Mouse (Mus musculus) heart, adult 9 months (tissue): Measurements from ENCODE around the gene Ktn1.
A peak's percentile ranks its signal among the peaks of the same experiment; 100 is the strongest.

ENCODE experiments used
- DNase-seq, 2 experiments: peaks; one replicate each; pipeline ENCODE4 v3.0.0; 2022; ENCODE audit warnings: low spot score in 2 of 2

Ktn1 gene

GRCm38 (mm10) chr14:47664470-47664864, 16.2 kb downstream of the Ktn1 start:
- no peak for DNase-seq

- no peak for DNase-seq
Observed at GRCm38 (mm10) chr14:47665061-47665778, 17.0 kb downstream of the Ktn1 start.

GRCm38 (mm10) chr14:47668096-47668495, 19.8 kb downstream of the Ktn1 start:
- DNase-seq: no peak

DNA sequence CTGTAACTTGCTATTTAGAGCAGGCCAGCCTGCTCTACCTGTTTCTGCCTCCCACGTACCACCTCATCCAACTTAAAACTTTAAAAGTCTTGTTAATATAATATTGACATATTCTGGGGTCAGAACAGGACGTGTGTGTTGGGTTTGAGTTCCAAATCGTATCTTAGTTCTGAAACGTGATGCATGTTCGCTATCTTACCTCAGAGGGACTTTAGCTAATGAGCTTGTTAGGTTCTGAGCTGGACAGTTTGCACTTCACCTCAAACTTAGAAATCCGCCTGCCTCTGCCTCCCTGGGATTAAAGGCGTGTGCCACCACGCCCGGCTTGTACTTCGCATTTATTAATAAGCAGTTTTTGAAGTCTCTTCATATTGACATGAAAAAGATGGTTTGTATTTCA, 34.6 kb downstream of the Ktn1 start:
- DNase-seq: no peak

- DNase-seq: no peak
Observed at GRCm38 (mm10) chr14:47684579-47684978, 36.3 kb downstream of the Ktn1 start.

GRCm38 (mm10) chr14:47699126-47699525, 50.9 kb downstream of the Ktn1 start:
- no peak for DNase-seq

DNA sequence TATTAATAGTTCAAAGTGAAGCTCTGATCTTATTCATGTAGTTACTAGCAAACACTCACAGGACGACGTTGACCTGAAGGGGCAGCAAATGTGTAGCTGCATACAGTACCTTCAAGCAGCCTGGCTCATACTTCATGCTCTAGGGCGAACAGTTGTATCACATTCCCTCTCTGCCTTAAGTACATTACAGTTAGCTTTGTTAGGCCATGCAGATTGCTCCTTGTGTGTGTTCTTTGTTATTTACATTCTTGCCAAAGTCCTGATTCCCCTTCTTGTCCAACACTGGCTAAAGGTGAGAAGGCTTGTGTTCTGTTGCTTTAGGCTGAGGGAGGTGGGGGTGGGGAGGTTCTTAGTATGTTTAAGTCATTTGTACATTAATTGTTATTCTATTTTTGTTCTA, 61.3 kb downstream of the Ktn1 start:
- no peak for DNase-seq

- no peak for DNase-seq
Observed at GRCm38 (mm10) chr14:47715771-47716170, 67.5 kb downstream of the Ktn1 start.

DNA sequence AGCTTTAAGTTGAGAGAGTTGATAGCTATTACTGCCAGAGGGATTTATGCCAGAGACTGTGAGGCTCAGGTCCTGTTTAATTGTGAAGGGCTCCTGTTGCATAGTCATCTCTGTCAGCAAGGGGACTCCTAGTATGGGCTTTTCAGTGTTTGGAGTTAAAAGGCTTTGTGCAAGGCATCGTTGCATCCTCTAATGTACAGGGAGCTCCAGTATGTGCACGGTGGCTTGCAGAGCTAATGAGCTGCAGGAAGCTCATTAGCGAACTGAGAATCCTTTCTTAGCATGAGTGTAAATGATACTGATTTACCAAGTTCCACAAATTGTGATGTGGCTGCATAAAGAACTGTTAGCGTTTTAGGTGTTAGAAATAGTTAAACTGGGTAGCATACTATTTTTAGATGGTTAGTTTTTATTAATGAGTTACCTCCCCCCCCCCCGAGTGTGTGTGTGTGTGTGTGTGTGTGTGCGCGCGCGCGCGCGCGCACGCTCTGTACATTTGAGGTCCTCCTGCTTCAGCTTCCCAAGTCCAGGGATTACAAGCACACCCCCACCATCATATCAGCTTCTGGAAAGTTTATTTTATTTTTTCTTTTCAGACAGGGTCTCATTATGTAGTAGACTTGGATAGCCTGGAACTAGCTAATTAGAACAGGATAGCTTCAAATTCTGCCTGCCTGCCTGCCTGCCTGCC, 69.8 kb downstream of the Ktn1 start:
- no peak for DNase-seq

DNA sequence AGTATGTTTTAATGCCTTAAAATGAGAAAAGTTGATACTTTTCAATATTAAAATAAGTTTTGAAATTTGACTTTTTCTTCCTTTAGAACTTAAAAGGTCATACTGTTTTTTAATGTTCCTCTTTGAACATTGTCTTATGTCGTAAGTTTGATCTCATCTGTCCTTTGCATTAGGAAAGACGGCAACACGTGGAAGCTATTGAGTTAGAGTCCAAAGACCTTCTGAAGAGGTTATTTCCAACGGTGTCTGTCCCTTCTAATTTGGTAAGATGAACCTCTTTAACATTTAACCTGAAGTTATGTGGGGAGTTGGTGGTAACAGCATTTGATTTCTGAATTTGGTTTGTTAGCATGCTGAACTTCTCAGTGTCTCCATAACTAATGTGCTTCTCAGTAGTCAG, 71.8 kb downstream of the Ktn1 start:
- DNase-seq: no peak

GRCm38 (mm10) chr14:47723035-47723434, 74.8 kb downstream of the Ktn1 start:
- DNase-seq: no peak

DNA sequence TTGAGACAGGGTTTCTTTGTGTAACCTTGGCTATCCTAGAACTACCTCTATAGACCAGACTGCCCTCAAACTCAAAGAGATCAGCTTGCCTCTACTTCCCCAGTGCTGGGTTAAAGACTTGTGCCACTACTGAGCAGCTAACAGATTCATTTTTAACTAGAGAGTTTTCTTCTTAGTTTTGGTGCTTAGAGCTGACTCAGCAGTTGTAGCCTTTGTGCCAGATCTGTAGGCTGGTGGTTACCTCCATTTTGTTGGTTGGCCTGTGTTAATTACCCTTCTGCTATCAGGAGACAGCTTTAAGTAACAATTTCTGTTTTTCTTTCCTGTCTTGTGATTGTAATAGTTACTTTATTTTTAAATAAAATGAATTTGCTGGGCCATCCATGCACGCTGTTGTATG, 80.3 kb downstream of the Ktn1 start:
- no peak for DNase-seq

- no peak for DNase-seq
Observed at GRCm38 (mm10) chr14:47735354-47735753, 87.1 kb downstream of the Ktn1 start.

GRCm38 (mm10) chr14:47736471-47736870, 88.2 kb downstream of the Ktn1 start:
- no peak for DNase-seq

DNA sequence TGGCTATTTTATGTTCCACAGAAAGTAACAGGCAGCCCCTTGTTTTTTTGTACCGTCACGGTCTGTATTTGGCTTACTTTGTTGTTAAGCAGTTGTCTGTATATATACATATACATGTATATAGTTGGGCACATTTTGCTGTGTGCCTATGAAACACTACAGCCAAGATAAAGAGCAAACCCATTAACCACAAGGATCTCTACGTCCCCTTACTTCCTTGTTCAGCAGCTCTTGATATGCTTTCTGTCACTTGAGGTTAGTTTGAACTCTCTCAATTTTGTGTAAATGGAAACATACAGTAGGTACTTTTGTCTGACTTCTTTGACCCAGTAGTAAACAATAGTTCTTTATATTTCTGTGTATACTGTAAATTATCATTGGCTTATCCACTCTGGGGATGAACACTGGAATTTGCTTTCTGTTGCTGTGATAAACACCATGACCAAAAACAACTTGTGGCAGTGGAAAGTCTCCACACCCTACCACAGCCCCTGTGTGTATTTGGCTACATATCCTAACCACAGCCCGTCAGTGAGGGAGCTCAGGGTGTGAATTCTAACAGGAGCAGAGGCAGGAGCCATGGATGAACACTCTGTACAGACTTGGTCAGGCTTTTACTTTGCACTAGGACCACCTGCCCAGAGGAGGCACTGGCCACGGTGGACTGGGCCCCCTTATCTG, 92.2 kb downstream of the Ktn1 start:
- no peak for DNase-seq

GRCm38 (mm10) chr14:47741046-47741445, 92.8 kb downstream of the Ktn1 start:
- DNase-seq: no peak

GRCm38 (mm10) chr14:47742674-47743073, 94.4 kb downstream of the Ktn1 start:
- DNase-seq: no peak

GRCm38 (mm10) chr14:47745086-47745485, 96.8 kb downstream of the Ktn1 start:
- no peak for DNase-seq

DNA sequence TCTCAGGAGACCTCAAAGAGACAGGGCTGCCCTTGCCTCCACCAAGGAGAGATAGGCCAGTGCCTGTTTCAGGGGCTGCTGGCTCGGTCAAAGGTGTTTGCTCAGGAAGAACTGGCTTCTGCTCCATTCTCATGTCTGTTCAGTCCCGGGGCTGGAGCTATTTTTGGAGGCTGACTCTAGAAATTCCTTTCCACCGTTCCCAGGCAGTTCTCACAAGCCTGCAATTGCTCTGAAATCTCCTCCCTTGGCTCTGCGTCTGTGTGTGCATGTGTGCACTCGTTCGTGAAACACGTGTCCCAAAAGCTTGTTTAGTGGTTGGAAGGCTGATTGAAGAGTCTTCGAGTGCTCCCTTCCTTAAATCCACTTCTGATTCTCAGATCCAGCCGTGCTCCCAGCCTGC, 99.3 kb downstream of the Ktn1 start:
- peak; percentile 77 for DNase-seq

GRCm38 (mm10) chr14:47748714-47749113, 100.5 kb downstream of the Ktn1 start:
- DNase-seq: no peak

DNA sequence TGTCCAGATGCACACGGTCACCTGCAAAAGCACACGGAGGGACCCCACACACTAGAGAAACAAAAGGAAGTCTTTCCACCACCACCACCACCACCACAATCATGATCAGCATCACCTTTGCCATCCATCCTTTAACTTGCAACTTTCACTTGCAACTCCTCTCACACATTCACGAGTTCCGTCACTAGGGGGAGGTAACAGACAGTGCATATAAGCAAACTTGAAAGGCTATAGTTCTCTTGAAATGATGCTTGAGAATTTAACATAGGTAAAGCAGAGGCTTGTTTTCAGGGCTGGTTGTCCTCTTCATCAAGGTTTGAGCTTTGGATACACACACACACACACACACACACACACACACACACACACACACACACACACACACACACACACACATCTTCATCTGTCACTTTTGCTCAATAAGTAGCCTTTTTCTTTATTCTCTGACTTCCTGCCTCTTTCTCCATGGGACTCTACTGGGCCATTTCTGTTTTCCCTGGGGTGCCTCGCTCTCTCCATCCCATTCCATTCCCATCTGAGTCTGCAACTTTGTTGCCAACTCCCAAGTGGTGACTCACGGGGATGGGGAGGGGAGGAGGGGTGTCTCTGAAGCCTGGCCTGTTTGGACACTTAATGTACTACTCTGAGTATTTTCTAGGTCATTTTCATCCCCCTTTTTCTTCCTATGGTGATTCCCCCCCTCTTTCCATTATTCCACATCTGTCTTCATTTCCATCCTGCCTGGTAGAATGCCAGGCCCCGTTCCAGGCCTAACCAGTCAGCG, 103.4 kb downstream of the Ktn1 start:
- peak; percentile 63 to 77 for DNase-seq

DNA sequence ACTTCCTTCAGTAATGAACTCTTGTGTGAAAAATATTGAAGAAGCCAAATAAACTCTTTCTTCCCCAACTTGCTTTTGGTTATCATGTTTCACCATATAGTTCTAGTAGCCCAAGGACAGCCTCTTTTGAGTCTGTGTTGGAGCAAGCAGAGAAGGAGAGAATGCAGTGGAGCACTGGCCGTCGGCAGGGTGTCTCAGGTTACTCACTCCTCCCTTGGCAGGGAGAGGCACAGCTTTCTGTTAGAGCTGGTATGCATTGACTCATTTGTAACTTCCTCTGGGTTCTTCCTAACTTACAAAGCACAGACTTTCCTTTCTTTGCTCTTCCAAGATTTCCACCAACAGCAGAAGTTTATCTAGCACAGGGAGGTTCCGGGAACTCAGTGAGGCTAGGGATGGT, 105.3 kb downstream of the Ktn1 start:
- no peak for DNase-seq
